Mouse (Mus musculus): ENCODE measurements at regions not wholly inside any gene's neighbourhood (a gene's known extent, or its start where the extent isn't known, plus 50 kb on each side); places are given as distances from the start of the nearest gene placed in this dataset.

- Histone ChIP-seq H3K4me1 (ENCODE audit: control insufficient read depth in 1 of 2, insufficient read depth in 2 of 2, low read length in 2 of 2) (no peaks in the 10 kb centered on the region; a peak in 1 of 4 replicates), H3K79me2 (ENCODE audit: control insufficient read depth, insufficient read depth, low read length, poor library complexity) (no peaks in the 10 kb centered on the region), H3K4me3 (ENCODE audit: control insufficient read depth in 1 of 2, insufficient read depth in 1 of 2, low read depth in 2 of 2, low read length in 2 of 2) (no peak overlapping the region), H3K36me3 (ENCODE audit: control insufficient read depth in 1 of 2, insufficient read depth in 2 of 2, low read length in 2 of 2) (no peaks in the 10 kb centered on the region), H3K9ac (ENCODE audit: control insufficient read depth, low read depth, low read length, poor library complexity, severe bottlenecking) (no peak overlapping the region), H3K27me3 (ENCODE audit: control insufficient read depth in 1 of 2, insufficient read depth in 2 of 2, low read length in 2 of 2) (no peaks in the 10 kb centered on the region), H3K27ac (ENCODE audit: control insufficient read depth, low read depth, low read length) (no peak overlapping the region), H3K9me3 (replicated peaks; ENCODE audit: insufficient read depth, low read length) (no peaks in the 10 kb centered on the region)
- TF ChIP-seq CHD1 (IDR thresholded peaks at IDR 0.05; ENCODE audit: low read depth, low read length) (no peak), USF1 (IDR thresholded peaks at IDR 0.05; ENCODE audit: low read depth, low read length) (no peak), MAFK (IDR thresholded peaks at IDR 0.05; ENCODE audit: borderline replicate concordance, low read depth, low read length) (no peak), CHD2 (IDR thresholded peaks at IDR 0.05; ENCODE audit: low read length) (no peak), MYB (IDR thresholded peaks at IDR 0.05; ENCODE audit: low read depth, low read length) (no peak), ELF1 (IDR thresholded peaks at IDR 0.05; ENCODE audit: low read depth, low read length) (no peak), GABPA (IDR thresholded peaks at IDR 0.05; ENCODE audit: low read depth, low read length) (no peak), E2F4 (IDR thresholded peaks at IDR 0.05; ENCODE audit: borderline replicate concordance, low read depth, low read length) (no peak), RAD21 (IDR thresholded peaks at IDR 0.05; ENCODE audit: low read depth, low read length) (no peak), MEF2A (IDR thresholded peaks at IDR 0.05; ENCODE audit: extremely low read depth, insufficient replicate concordance, low read depth, low read length, poor library complexity, severe bottlenecking) (no peak), ZNF384 (IDR thresholded peaks at IDR 0.05; ENCODE audit: low read depth, low read length) (no peak), SIN3A (IDR thresholded peaks at IDR 0.05; ENCODE audit: low read length) (no peak), KAT2A (conservative IDR thresholded peaks at IDR 0.05; ENCODE audit: low read depth, low read length) (no peak), CTCF (IDR thresholded peaks at IDR 0.05 in 2 of 3, conservative IDR thresholded peaks at IDR 0.05 in 1 of 3; ENCODE audit: control insufficient read depth in 1 of 3, insufficient read depth in 1 of 3, low read depth in 2 of 3, low read length in 3 of 3, poor library complexity in 1 of 3, severe bottlenecking in 1 of 3) (no peak)
- no peak for DNase-seq (ENCODE audit: low read depth, low spot score)
These were observed 275.5 kb downstream of the Tbc1d1 start for GRCm38 (mm10) chr5:64431624-64432023.

- TF ChIP-seq POLR2A (IDR thresholded peaks at IDR 0.05; ENCODE audit: control insufficient read depth in 1 of 2, insufficient read depth in 1 of 2, low read depth in 1 of 2, low read length in 2 of 2, poor library complexity in 1 of 2), result no peak
- TF ChIP-seq GATA1 (IDR thresholded peaks at IDR 0.05; ENCODE audit: low read depth, low read length), result no peak
- no peak for TF ChIP-seq MYB (IDR thresholded peaks at IDR 0.05; ENCODE audit: low read depth, low read length)
- Histone ChIP-seq H3K27ac (ENCODE audit: control insufficient read depth, low read depth, low read length) (no peak overlapping the region), H3K9me3 (replicated peaks; ENCODE audit: insufficient read depth, low read length) (no peaks in the 10 kb centered on the region), H3K27me3 (ENCODE audit: control insufficient read depth in 1 of 2, insufficient read depth in 2 of 2, low read length in 2 of 2) (no peaks in the 10 kb centered on the region), H3K9ac (ENCODE audit: control insufficient read depth, low read depth, low read length, poor library complexity, severe bottlenecking) (no peak overlapping the region), H3K36me3 (ENCODE audit: control insufficient read depth in 1 of 2, insufficient read depth in 2 of 2, low read length in 2 of 2) (no peaks in the 10 kb centered on the region), H3K4me1 (ENCODE audit: control insufficient read depth in 1 of 2, insufficient read depth in 2 of 2, low read length in 2 of 2) (no peaks in the 10 kb centered on the region; a peak in 1 of 4 replicates), H3K4me3 (ENCODE audit: control insufficient read depth in 1 of 2, insufficient read depth in 1 of 2, low read depth in 2 of 2, low read length in 2 of 2) (no peak overlapping the region), H3K79me2 (ENCODE audit: control insufficient read depth, insufficient read depth, low read length, poor library complexity) (no peaks in the 10 kb centered on the region)
- no peak for DNase-seq (ENCODE audit: low read depth, low spot score)
These were observed 277.7 kb downstream of the Tbc1d1 start for GRCm38 (mm10) chr5:64433786-64434185.

GRCm38 (mm10) chr5:64435491-64435890 is 279.4 kb downstream of the Tbc1d1 start:
- no peaks in the 10 kb centered on the region; a peak in 1 of 4 replicates for H3K4me1 ChIP-seq (ENCODE audit: control insufficient read depth in 1 of 2, insufficient read depth in 2 of 2, low read length in 2 of 2)
- TF ChIP-seq CHD1 (IDR thresholded peaks at IDR 0.05; ENCODE audit: low read depth, low read length) (no peak), TBP (IDR thresholded peaks at IDR 0.05; ENCODE audit: low read depth, low read length) (no peak)
- no peaks in the 10 kb centered on the region for H3K36me3 ChIP-seq (ENCODE audit: control insufficient read depth in 1 of 2, insufficient read depth in 2 of 2, low read length in 2 of 2)
- H3K4me3 ChIP-seq (ENCODE audit: control insufficient read depth in 1 of 2, insufficient read depth in 1 of 2, low read depth in 2 of 2, low read length in 2 of 2), result no peak overlapping the region
- no peaks in the 10 kb centered on the region for H3K79me2 ChIP-seq (ENCODE audit: control insufficient read depth, insufficient read depth, low read length, poor library complexity)
- peak; percentile 49 for DNase-seq (ENCODE audit: low read depth, low spot score)
- no peak overlapping the region for H3K27ac ChIP-seq (ENCODE audit: control insufficient read depth, low read depth, low read length)
- no peaks in the 10 kb centered on the region for H3K9me3 ChIP-seq (replicated peaks; ENCODE audit: insufficient read depth, low read length)
- no peak overlapping the region for H3K9ac ChIP-seq (ENCODE audit: control insufficient read depth, low read depth, low read length, poor library complexity, severe bottlenecking)
- H3K27me3 ChIP-seq (ENCODE audit: control insufficient read depth in 1 of 2, insufficient read depth in 2 of 2, low read length in 2 of 2), result no peaks in the 10 kb centered on the region

Data from MEL (cell line).